8 mouse cellular contexts compared by ENCODE assay signal in genomic region chrX:13070206-13070572, GRCm38 (mm10). TPM values are rescaled to one million over a fixed set of nuclear protein-coding genes. Genes with fewer than 3 reads are reported as not detected.
DNase-seq lines count a peak whose midpoint lies in the region; ATAC-seq and TF ChIP-seq lines count a peak whose summit lies in the region.

No protein-coding gene starts in this region.

- H3K9ac ChIP-seq in heart, adult 2 months (ENCODE audit: low read depth, low read length) = peak overlapping the region; percentile 86
- peak overlapping the region; percentile 70 for H3K9ac ChIP-seq in liver, embryonic 11.5 days (ENCODE audit: low read depth, low read length)

- 0 out of 2 replicates have a peak, but pooled peaks have one; percentile 7 for TF ChIP-seq POLR2A in heart, adult 2 months (IDR thresholded peaks at IDR 0.05; ENCODE audit: insufficient read depth, low read depth, low read length)
- no peak for TF ChIP-seq POLR2A in thymus, adult 2 months (IDR thresholded peaks at IDR 0.05; ENCODE audit: control insufficient read depth, extremely low read depth, insufficient read depth, low read length, poor library complexity)

- 25% methylated on average over 8 of the region's 8 CpGs for WGBS in heart, adult 2 months
- WGBS in thymus, adult 2 months = 11% methylated on average over 8 of the region's 8 CpGs
- WGBS in liver, embryonic 11.5 days = 26% methylated on average over 8 of the region's 8 CpGs

- TF ChIP-seq EP300 in heart, adult 2 months (IDR thresholded peaks at IDR 0.05; ENCODE audit: insufficient read depth, low read depth, low read length) = no peak

- H3K36me3 ChIP-seq in heart, adult 2 months (ENCODE audit: control insufficient read depth, insufficient read depth, low read length) = peaks cover 3% of the 10 kb centered on the region
- no peaks in the 10 kb centered on the region for H3K36me3 ChIP-seq in thymus, adult 2 months (ENCODE audit: control insufficient read depth, insufficient read depth, low read length)
- no peaks in the 10 kb centered on the region for H3K36me3 ChIP-seq in liver, embryonic 11.5 days (ENCODE audit: control insufficient read depth, insufficient read depth, low read length)

- no peaks in the 10 kb centered on the region for H3K9me3 ChIP-seq in liver, embryonic 11.5 days (ENCODE audit: control insufficient read depth, low read length)

- TF ChIP-seq CTCF in heart, adult 2 months (IDR thresholded peaks at IDR 0.05) = no peak
- no peak for TF ChIP-seq CTCF in thymus, adult 2 months (IDR thresholded peaks at IDR 0.05; ENCODE audit: borderline replicate concordance, control insufficient read depth, extremely low read depth, insufficient read depth, low read length, poor library complexity)

- peak overlapping the region; percentile 97 for H3K27ac ChIP-seq in heart, adult 2 months
- H3K27ac ChIP-seq in thymus, adult 2 months (ENCODE audit: control insufficient read depth, insufficient read depth, low read length) = peak overlapping the region; percentile 96; the same call in 1 of the 2 replicates
- peak overlapping the region; percentile 95 for H3K27ac ChIP-seq in liver, embryonic 11.5 days (ENCODE audit: low read depth, low read length)

- no peaks in the 10 kb centered on the region for H3K79me2 ChIP-seq in heart, adult 2 months (replicated peaks; ENCODE audit: control insufficient read depth, insufficient read depth, low read length)

- no peak for ATAC-seq in liver, embryonic 11.5 days (replicated peaks; ENCODE audit: low FRiP score)

- no peaks in the 10 kb centered on the region for H3K27me3 ChIP-seq in heart, adult 2 months (ENCODE audit: control insufficient read depth, insufficient read depth, low read length)
- H3K27me3 ChIP-seq in thymus, adult 2 months (ENCODE audit: control insufficient read depth, insufficient read depth, low read length) = no peaks in the 10 kb centered on the region
- H3K27me3 ChIP-seq in liver, embryonic 11.5 days (replicated peaks; ENCODE audit: control insufficient read depth, insufficient read depth, low read length) = peaks cover 22% of the 10 kb centered on the region

- no peaks in the 10 kb centered on the region for H3K4me1 ChIP-seq in heart, adult 2 months (ENCODE audit: control insufficient read depth, insufficient read depth, low read length)
- H3K4me1 ChIP-seq in thymus, adult 2 months (replicated peaks; ENCODE audit: control insufficient read depth, insufficient read depth, low read length) = 0 out of 2 replicates have a peak, but pooled peaks cover 2% of the 10 kb centered on the region
- H3K4me1 ChIP-seq in liver, embryonic 11.5 days (replicated peaks; ENCODE audit: control insufficient read depth, insufficient read depth, low read length) = no peaks in the 10 kb centered on the region

- peak overlapping the region; percentile 61 for H3K4me2 ChIP-seq in liver, embryonic 11.5 days

- H3K4me3 ChIP-seq in heart, adult 2 months = peak overlapping the region; percentile 60
- H3K4me3 ChIP-seq in thymus, adult 2 months (ENCODE audit: control insufficient read depth, insufficient read depth, low read length) = peak overlapping the region; percentile 89
- H3K4me3 ChIP-seq in liver, embryonic 11.5 days (ENCODE audit: low read depth, low read length) = peak overlapping the region; percentile 79

- intact Hi-C loops in heart, adult 2 months (cut with DNase I) = loop anchor here (2.0 to 10.0 kb wide), 3 partner anchors 211 to 395 kb away; partner anchors contain the start of genes 1810030O07Rik, Ddx3x and Med14
- intact Hi-C loops in heart, postnatal 14 days (cut with DNase I) = loop anchor here (2.0 kb wide), 1 partner anchor 27 kb away; no protein-coding TSS in a partner anchor

- DNase-seq in heart, adult 2 months = no peak
- DNase-seq in heart, postnatal 14 days = no peak
- no peak for DNase-seq in thymus, adult 2 months
- no peak for DNase-seq in thymus, postnatal 14 days
- DNase-seq in liver, embryonic 11.5 days (ENCODE audit: low spot score) = no peak
- no peak for DNase-seq in adrenal gland, adult 2 months
- DNase-seq in gastrocnemius, postnatal 25 days = no peak
- no peak for DNase-seq in cerebellum, adult 18-20 months

RNA-seq across cellular contexts. Expression of gene Usp9x, which starts 1.1 kb away (rescaled TPM):
- 100 to 1,000 TPM; 142 to 170 TPM for total RNA-seq in heart, adult 2 months (2021)
- polyA plus RNA-seq in heart, adult 2 months (2012; rRNA removed) = 17.7 and 35.3 TPM in 2 replicates
- 100 to 1,000 TPM; 136 to 154 TPM for total RNA-seq in heart, postnatal 14 days (2021)
- 14.4 and 16.2 TPM in 2 replicates for polyA plus RNA-seq in thymus, adult 2 months (2012; rRNA removed)
- 34.6 and 39.1 TPM in 2 replicates for polyA plus RNA-seq in liver, embryonic 11.5 days (2014; fragmentation: Nextera tagmentation; extraction: Ambion mirVana)
- total RNA-seq in adrenal gland, adult 2 months (2021) = 100 to 1,000 TPM; 139 to 223 TPM
- 3.5 and 6.5 TPM in 2 replicates for polyA plus RNA-seq in adrenal gland, adult 2 months (2012; rRNA removed)
- 100 to 1,000 TPM; 103 to 125 TPM for total RNA-seq in gastrocnemius, postnatal 25 days (2021)
